Mouse (Mus musculus): ENCODE results near the gene Smug1. TPM values are rescaled to one million over a fixed set of nuclear protein-coding genes. Genes with fewer than 3 reads are reported as not detected.

Smug1 gene
- polyA plus RNA-seq (2015; fragmentation: Nextera tagmentation; extraction: Ambion mirVana): 4.6 and 5.4 TPM in 2 replicates

DNA sequence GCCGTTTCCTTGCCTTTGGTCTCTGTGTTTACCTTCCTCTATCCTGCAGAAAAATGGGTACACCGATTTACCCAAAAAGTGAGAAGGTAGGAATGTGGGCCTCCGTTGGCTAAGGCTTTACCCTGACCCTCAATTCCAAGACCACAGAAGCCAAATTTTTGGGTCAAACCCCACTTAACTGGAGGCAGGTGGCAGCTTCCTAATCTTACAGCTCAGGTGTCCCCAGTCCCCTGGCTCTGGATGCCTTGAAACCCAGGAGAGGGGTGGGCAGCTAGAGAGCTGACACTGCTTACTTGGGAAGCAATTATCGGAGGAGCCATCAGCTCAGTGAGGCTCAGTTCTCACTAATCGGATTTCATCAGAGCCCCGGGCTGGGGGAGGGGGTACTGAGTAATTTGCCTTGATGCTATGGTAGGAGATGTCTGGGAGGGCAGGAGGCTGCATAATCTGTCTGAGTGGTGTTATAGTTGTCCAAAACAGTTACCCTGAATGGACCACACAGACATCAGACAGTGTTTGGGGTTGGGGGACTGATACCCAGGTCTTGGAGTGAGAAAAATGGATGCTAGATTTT lies at the start of gene Smug1:
Gene Smug1 (minus strand): TSS at position 51 of the 574 bp plus-strand sequence.
- Histone ChIP-seq H3K4me2 (no peak within 1 kb of the TSS), H3K9me3 (replicated peaks) (no peaks in the 10 kb centered on the region), H3K36me3 (replicated peaks) (no peaks in the 10 kb centered on the region), H3K27me3 (peaks cover 67% of the 10 kb centered on the region), H3K9ac (no peak within 1 kb of the TSS), H3K4me1 (replicated peaks) (peaks cover 45% of the 10 kb centered on the region), H3K27ac (replicated peaks) (no peak within 1 kb of the TSS), H3K4me3 (replicated peaks) (no peak within 1 kb of the TSS)
- no peak for ATAC-seq (ENCODE audit: insufficient read depth)
- WGBS (ENCODE audit: insufficient replicate concordance): 33% methylated on average over 6 of the region's 6 CpGs

DNA sequence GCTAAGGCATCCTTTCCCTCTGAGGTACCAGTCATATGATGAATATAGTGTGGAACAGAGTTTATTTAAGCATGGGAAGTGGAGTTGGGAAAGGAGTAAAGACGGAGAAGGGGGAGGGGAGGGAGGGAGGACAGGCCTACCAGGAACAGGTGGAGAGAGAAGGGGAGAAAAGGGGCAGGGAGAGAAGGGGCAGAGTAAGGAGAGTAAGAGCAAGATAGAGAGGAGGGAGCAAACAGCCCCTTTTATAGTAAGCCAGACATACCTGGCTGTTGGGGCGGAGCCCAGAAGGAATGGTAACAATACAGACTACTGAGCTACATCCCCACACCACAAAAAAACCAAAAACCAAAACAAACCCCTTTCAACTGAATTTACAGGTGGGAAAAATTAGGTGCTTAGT lies 49.2 kb upstream of the Smug1 start:
- no peak overlapping the region for H3K4me3 ChIP-seq (replicated peaks)
- H3K27me3 ChIP-seq: no peaks in the 10 kb centered on the region
- no peak overlapping the region for H3K27ac ChIP-seq (replicated peaks)
- peaks cover 24% of the 10 kb centered on the region for H3K36me3 ChIP-seq (replicated peaks)
- peaks cover 34% of the 10 kb centered on the region for H3K4me1 ChIP-seq (replicated peaks)
- ATAC-seq (ENCODE audit: insufficient read depth): no peak
- WGBS (ENCODE audit: insufficient replicate concordance): 69% methylated on average over 2 of the region's 2 CpGs
- no peak overlapping the region; the same call in 1 of the 2 replicates for H3K9ac ChIP-seq
- peak overlapping the region; percentile 35 for H3K4me2 ChIP-seq
- no peaks in the 10 kb centered on the region for H3K9me3 ChIP-seq (replicated peaks)

DNA sequence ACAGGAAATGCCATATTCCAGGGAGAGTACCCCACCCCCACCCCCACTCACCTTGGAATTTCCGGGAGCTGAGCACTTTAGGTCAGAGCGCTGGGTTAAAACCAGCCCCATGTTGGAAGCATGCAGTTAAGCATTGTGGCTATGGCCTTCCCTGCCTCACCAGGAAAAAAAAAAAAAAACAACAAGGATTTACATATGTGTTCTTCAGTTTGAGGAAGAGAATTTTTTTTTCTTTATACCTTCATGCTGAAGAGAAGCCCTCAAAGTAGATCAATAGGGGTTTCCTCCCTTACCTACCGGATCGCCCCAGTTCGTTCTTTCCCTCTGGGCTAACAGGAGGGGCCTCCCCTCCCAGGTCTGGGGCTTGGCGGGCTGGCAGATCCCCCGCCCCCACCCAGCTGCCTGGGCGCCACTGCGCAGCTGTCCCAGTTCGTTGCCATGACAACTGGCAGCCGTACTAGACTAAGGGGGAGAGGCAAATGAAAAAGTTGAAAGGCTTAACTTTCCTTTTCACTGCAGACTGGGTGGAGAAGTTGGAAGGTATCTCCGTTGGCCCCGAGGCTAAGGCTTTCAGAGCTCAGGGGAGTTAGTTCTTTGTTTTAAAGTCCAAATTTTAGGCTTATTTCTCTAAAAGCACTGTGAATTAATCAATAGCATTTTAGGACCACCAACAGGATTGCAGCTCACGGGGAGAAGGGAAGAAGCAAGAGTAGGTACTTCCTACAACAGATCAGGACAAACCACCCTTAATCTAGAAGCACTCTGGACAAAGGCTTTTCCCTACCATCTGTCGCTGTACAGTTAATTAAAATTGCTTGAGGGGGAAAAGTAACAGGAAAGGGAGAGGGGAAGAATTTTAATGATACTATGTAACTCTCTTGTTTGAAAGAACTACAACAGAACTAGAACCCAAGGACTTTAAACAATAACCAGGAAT lies 48.3 kb upstream of the Smug1 start:
- peak; percentile 76 for ATAC-seq (ENCODE audit: insufficient read depth)
- Histone ChIP-seq H3K4me1 (replicated peaks) (peaks cover 30% of the 10 kb centered on the region), H3K4me3 (replicated peaks) (peak overlapping the region; percentile 30), H3K9me3 (replicated peaks) (no peaks in the 10 kb centered on the region), H3K36me3 (replicated peaks) (peaks cover 29% of the 10 kb centered on the region), H3K9ac (no peak overlapping the region), H3K27ac (replicated peaks) (peak overlapping the region; percentile 63), H3K27me3 (no peaks in the 10 kb centered on the region), H3K4me2 (peak overlapping the region; percentile 35)
- WGBS (ENCODE audit: insufficient replicate concordance): 11% methylated on average over 15 of the region's 15 CpGs

DNA sequence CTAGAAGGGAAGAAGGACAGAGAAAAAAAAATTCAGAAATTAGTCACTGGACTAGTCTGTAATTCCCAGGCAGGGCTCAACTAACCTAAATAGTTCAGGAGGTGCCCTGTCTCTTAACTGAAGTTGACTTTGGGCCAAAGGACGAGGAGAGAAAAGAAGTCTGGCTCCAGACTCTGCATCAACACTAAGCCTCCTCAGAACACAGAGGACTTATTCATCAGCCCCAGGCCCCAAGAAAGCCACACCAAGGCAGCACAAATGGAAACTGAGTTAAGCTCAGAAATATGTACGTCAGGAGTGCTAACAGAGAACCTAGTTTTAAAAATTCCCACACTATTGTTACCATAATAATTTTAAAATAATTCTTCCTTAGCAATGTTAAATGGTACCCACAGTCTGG lies 47.3 kb upstream of the Smug1 start:
- no peak overlapping the region for H3K4me3 ChIP-seq (replicated peaks)
- ATAC-seq (ENCODE audit: insufficient read depth): no peak
- H3K36me3 ChIP-seq (replicated peaks): peaks cover 40% of the 10 kb centered on the region
- H3K27ac ChIP-seq (replicated peaks): 0 out of 2 replicates have a peak overlapping the region, but pooled peaks have one; percentile 16
- H3K27me3 ChIP-seq: no peaks in the 10 kb centered on the region
- H3K4me1 ChIP-seq (replicated peaks): peaks cover 30% of the 10 kb centered on the region
- WGBS (ENCODE audit: insufficient replicate concordance): 74% methylated on average over 2 of the region's 2 CpGs
- H3K4me2 ChIP-seq: peak overlapping the region; percentile 9; the same call in 1 of the 2 replicates
- H3K9ac ChIP-seq: no peak overlapping the region
- no peaks in the 10 kb centered on the region for H3K9me3 ChIP-seq (replicated peaks)

DNA sequence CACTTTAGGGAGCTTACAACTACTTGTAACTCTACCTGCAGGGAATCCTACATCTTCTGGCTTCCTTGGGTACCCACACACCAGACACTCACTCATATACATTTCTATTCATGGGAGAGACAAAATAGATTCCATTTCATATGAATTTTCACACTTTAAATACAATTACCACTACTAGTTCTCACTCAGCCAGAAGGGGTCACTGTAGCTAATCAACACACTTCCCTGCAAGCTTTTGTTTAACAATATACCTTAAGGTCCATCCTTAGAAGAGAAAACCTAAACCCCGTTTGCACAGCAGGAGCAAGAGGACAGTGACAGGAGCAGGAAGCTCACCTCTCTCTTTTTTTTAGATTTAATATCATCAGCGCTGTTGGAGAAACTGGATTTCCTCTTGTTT lies 38.3 kb upstream of the Smug1 start:
- ATAC-seq (ENCODE audit: insufficient read depth): no peak
- no peak overlapping the region for H3K4me3 ChIP-seq (replicated peaks)
- no peak overlapping the region for H3K27ac ChIP-seq (replicated peaks)
- H3K9ac ChIP-seq: no peak overlapping the region
- H3K36me3 ChIP-seq (replicated peaks): peaks cover 95% of the 10 kb centered on the region
- H3K4me2 ChIP-seq: no peak overlapping the region
- H3K27me3 ChIP-seq: no peaks in the 10 kb centered on the region
- no peaks in the 10 kb centered on the region for H3K4me1 ChIP-seq (replicated peaks)
- WGBS (ENCODE audit: insufficient replicate concordance): 73% methylated on average over 2 of the region's 2 CpGs
- no peaks in the 10 kb centered on the region for H3K9me3 ChIP-seq (replicated peaks)

DNA sequence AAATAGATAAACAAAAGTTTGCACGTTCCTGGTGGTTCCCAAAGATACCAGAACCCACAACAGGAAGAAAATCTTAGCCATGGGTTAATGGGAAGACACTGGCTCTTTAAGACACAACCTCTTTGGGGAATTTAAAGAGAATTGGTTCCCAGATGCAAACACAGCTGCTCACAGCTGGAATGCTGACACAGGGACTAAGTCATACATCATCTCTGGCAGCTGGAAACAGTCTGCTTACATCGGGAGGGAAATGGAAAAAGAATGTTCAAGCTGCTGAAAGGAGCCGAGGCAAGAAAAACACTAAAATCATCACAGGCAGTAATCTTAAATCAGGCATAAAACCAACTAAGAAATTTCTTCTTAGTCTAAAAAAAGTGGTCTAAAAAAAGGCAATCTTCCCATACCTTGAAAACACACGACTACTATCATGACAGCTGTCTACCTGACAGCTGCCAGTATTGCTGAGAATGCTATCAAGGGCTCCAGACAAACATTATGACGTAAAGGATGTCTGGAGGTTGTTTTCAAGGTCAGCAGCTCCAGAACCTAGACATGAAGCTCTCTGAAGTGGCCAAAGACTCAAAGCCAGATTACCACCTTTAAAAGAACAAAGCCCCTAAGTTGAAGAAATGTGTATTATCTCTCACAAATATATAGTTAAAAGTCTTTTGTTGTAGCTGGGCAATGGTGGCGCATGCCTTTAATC lies 35.3 kb upstream of the Smug1 start:
- Histone ChIP-seq H3K4me3 (replicated peaks) (no peak overlapping the region), H3K4me1 (replicated peaks) (no peaks in the 10 kb centered on the region), H3K27me3 (no peaks in the 10 kb centered on the region), H3K36me3 (replicated peaks) (peaks cover 95% of the 10 kb centered on the region), H3K27ac (replicated peaks) (no peak overlapping the region), H3K9me3 (replicated peaks) (no peaks in the 10 kb centered on the region), H3K4me2 (no peak overlapping the region), H3K9ac (no peak overlapping the region)
- WGBS (ENCODE audit: insufficient replicate concordance): 60% methylated on average over 6 of the region's 6 CpGs
- ATAC-seq (ENCODE audit: insufficient read depth): no peak

DNA sequence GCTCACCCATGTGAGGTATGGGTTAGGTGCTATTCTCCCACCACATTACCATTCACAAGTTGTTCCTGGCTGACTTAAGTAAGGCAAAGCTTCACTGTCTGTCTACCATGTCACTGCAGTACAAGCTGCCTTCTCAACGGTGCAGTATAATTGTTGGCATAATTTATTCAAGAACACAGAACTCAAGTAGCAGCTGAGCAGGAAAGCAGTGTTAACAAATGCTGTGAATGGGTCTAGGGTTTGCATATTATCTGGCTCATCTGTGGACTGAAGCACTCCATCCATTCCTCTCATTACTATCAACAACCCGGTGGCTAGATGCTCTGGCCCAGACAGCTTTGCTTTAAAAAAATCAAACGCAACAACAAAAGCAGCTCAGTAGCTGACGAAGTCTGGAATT lies 30.9 kb upstream of the Smug1 start:
- H3K27ac ChIP-seq (replicated peaks): no peak overlapping the region
- H3K4me2 ChIP-seq: no peak overlapping the region
- H3K36me3 ChIP-seq (replicated peaks): peaks cover 95% of the 10 kb centered on the region
- no peaks in the 10 kb centered on the region for H3K27me3 ChIP-seq
- ATAC-seq (ENCODE audit: insufficient read depth): no peak
- 86% methylated on average over 4 of the region's 4 CpGs for WGBS (ENCODE audit: insufficient replicate concordance)
- no peak overlapping the region for H3K9ac ChIP-seq
- H3K4me1 ChIP-seq (replicated peaks): no peaks in the 10 kb centered on the region
- H3K9me3 ChIP-seq (replicated peaks): no peaks in the 10 kb centered on the region
- H3K4me3 ChIP-seq (replicated peaks): no peak overlapping the region

DNA sequence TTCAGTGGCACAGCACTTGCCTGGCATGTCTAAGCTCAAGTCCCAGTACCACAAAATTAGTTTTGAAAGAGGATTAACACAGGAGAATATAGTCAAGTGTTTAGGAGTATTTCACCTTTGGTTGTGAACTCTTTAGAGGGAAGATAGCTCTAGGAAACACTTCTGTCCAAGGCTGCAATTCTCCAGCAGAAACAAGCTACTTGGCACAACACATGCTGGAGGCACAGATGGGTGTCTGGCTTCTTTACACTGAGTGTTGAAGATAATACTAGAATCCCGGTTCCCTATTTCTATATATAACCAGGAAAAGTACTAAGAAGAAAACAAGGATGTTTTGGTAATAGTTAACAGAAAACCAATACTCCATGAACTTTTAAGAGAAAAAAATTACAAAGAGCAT lies 29.9 kb upstream of the Smug1 start:
- H3K4me3 ChIP-seq (replicated peaks): no peak overlapping the region
- H3K4me1 ChIP-seq (replicated peaks): no peaks in the 10 kb centered on the region
- WGBS (ENCODE audit: insufficient replicate concordance): 70% methylated on average over 1 of the region's 1 CpGs
- H3K27ac ChIP-seq (replicated peaks): no peak overlapping the region
- peaks cover 95% of the 10 kb centered on the region for H3K36me3 ChIP-seq (replicated peaks)
- no peak overlapping the region for H3K9ac ChIP-seq
- no peak overlapping the region for H3K4me2 ChIP-seq
- ATAC-seq (ENCODE audit: insufficient read depth): no peak
- H3K27me3 ChIP-seq: no peaks in the 10 kb centered on the region
- H3K9me3 ChIP-seq (replicated peaks): no peaks in the 10 kb centered on the region

DNA sequence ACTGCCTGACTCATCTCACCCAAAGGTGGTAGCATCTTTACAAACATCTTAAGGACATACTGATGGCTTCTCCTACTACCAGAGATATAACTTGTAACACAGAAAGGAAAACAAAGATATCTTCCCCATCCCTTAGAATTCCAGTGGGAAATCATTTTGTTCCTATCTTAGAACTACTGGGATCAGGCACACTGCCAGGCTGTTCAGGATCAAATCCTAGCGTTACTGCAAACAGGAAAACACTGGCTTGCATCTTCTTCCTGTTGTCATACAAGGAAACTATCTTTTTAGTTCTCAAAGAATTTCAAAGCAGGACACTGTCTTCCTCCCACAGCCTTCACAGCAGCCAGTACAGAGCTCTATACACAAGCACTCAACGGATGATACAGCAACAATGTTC lies 26.7 kb upstream of the Smug1 start:
- WGBS (ENCODE audit: insufficient replicate concordance): 72% methylated on average over 2 of the region's 2 CpGs
- Histone ChIP-seq H3K9me3 (replicated peaks) (no peaks in the 10 kb centered on the region), H3K4me3 (replicated peaks) (no peak overlapping the region), H3K4me1 (replicated peaks) (no peaks in the 10 kb centered on the region; the same call in 1 of the 2 replicates), H3K36me3 (replicated peaks) (peaks cover 86% of the 10 kb centered on the region), H3K9ac (no peak overlapping the region), H3K4me2 (no peak overlapping the region), H3K27me3 (no peaks in the 10 kb centered on the region), H3K27ac (replicated peaks) (no peak overlapping the region)
- no peak for ATAC-seq (ENCODE audit: insufficient read depth)

DNA sequence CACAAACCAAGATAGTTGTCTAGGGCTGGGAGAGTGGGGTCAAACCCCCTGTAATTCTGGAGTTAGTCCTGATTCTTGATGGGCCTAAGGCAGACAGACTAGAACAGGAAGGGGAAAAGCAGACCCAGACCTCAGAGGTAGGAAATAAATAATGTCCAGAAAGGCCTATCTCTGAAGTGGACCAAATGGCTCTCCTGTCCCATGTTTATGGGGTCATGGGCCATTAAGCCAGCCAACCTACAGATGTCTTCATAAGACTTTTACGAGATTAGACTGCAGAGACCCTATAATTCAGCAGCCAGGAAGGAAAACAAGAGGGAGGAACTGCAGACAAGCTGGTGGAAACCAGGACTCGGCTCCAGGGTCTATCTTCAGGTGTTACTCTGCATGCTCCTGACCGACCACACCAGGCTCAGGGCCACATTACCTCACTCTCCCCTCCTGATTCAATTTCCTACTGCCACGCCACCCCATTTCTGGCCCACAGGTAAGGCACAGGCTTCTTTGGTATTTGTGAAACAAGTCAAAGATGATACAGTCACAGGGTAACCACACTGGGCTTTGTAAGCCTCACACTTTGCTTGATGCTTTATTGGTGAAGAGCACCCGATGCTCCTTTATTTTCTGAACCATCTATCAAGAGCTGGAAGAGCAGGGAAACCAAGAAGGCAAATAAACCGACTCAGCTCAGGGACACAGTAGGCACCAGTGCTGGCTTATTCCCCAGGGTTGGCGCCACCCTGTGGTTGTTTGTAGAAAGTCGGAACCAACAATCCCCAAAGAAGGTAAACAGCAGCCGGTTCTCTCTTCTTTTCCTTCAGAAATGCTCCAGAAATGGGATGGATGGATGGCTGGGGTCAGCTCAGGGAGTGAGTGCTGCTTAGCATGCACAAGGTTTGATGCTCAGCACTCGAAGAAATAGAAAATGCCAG lies 23.9 kb upstream of the Smug1 start:
- no peak overlapping the region for H3K4me3 ChIP-seq (replicated peaks)
- 60% methylated on average over 10 of the region's 10 CpGs for WGBS (ENCODE audit: insufficient replicate concordance)

More for the DNA sequence above, 23.9 kb upstream of the Smug1 start:
- H3K36me3 ChIP-seq (replicated peaks): peaks cover 58% of the 10 kb centered on the region
- H3K4me2 ChIP-seq: no peak overlapping the region
- peaks cover 2% of the 10 kb centered on the region; the same call in 1 of the 2 replicates for H3K27me3 ChIP-seq
- ATAC-seq (ENCODE audit: insufficient read depth): no peak
- no peaks in the 10 kb centered on the region; the same call in 1 of the 2 replicates for H3K4me1 ChIP-seq (replicated peaks)
- H3K9ac ChIP-seq: no peak overlapping the region
- H3K27ac ChIP-seq (replicated peaks): no peak overlapping the region
- H3K9me3 ChIP-seq (replicated peaks): no peaks in the 10 kb centered on the region
